Mouse (Mus musculus) cortical plate, adult 2 months (tissue): ENCODE data around the gene Bspry. TPM values are rescaled to one million over a fixed set of nuclear protein-coding genes. Genes with fewer than 3 reads are reported as not detected.

ENCODE experiments used
- H3K27ac ChIP-seq: fragments of 200-500 bp; 2 replicates; pipeline ENCODE4 v1.5.1; 2012; ENCODE audit warnings: low read length, control low read depth, inconsistent platforms; ENCODE audit not compliant: insufficient read depth
- H3K4me1 ChIP-seq: fragments of 200-500 bp; 2 replicates; pipeline ENCODE4 v1.6.1; 2011; ENCODE audit warnings: low read length; ENCODE audit not compliant: control insufficient read depth, insufficient read depth
- H3K4me3 ChIP-seq: fragments of 200-500 bp; 2 replicates; pipeline ENCODE4 v1.5.1; 2011; ENCODE audit warnings: mild to moderate bottlenecking, low read length, control low read depth; ENCODE audit not compliant: insufficient read depth
- CTCF ChIP-seq: fragments of 200-500 bp; IDR thresholded peaks from 2 replicates; pipeline ENCODE4 v1.5.1; 2011; ENCODE audit warnings: mild to moderate bottlenecking, control low read depth, low read length; ENCODE audit not compliant: insufficient read depth; ENCODE audit errors: extremely low read depth
- POLR2A ChIP-seq: fragments of 200-500 bp; IDR thresholded peaks from 2 replicates; pipeline ENCODE4 v1.6.1; 2011; ENCODE audit warnings: mild to moderate bottlenecking, low read length, control low read depth; ENCODE audit not compliant: insufficient read depth; ENCODE audit errors: extremely low read depth
- polyA plus RNA-seq: library from polyadenylated mRNA; depleted of rRNA; stranded (reverse); fragments of >200 nt; gene quantifications from 2 replicates; pipeline ENCODE4 v1.2.3, GENCODE M21; 2012

The Bspry gene
- polyA plus RNA-seq, 1 experiment, result 0.58 TPM

GRCm38 (mm10) chr4:62495946-62496345 lies 16.1 kb downstream of the Bspry start:
- Histone ChIP-seq H3K4me1 (peaks cover 5% of the 10 kb centered on the region), H3K27ac (no peak overlapping the region), H3K4me3 (no peak overlapping the region)
- TF ChIP-seq CTCF, result no peak

- no peak for TF ChIP-seq POLR2A
- no peak for TF ChIP-seq CTCF
- no peak overlapping the region for H3K27ac ChIP-seq
- H3K4me3 ChIP-seq, result no peak overlapping the region
- peaks cover 5% of the 10 kb centered on the region for H3K4me1 ChIP-seq
Observed at GRCm38 (mm10) chr4:62496815-62497214, 17.0 kb downstream of the Bspry start.

GRCm38 (mm10) chr4:62500799-62501198 lies 20.9 kb downstream of the Bspry start:
- peaks cover 5% of the 10 kb centered on the region for H3K4me1 ChIP-seq
- H3K4me3 ChIP-seq, result no peak overlapping the region
- TF ChIP-seq POLR2A, result no peak
- no peak for TF ChIP-seq CTCF
- no peak overlapping the region for H3K27ac ChIP-seq

DNA sequence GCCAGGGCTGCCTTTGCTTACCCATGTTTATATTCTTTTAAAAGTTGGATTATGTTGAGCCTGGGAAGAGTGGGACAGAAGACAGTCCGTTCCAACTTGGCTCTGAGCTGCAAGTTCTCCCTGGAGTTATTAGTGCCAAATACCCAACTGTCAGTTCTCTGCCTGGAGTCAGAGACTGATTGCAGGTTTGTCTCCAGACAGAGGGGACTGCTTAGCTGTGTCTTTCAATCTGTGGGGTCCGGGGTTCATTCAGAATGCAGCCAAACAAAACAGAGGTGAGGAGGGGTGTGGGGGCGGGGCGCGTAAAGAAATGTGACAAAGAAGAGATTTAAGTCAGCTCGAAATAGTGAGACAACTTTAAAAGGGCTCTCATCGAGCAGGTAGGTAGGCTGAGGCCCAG lies 21.7 kb downstream of the Bspry start:
- Histone ChIP-seq H3K4me1 (peaks cover 2% of the 10 kb centered on the region), H3K4me3 (peak overlapping the region; percentile 66), H3K27ac (no peak overlapping the region)
- TF ChIP-seq POLR2A (no peak), CTCF (no peak)

GRCm38 (mm10) chr4:62501964-62502732 lies 22.3 kb downstream of the Bspry start:
- peak overlapping the region; percentile 18; the same call in 1 of the 2 replicates for H3K27ac ChIP-seq
- no peaks in the 10 kb centered on the region; the same call in 1 of the 2 replicates for H3K4me1 ChIP-seq
- TF ChIP-seq CTCF (no peak), POLR2A (peak; percentile 82; the same call in 1 of the 2 replicates)

DNA sequence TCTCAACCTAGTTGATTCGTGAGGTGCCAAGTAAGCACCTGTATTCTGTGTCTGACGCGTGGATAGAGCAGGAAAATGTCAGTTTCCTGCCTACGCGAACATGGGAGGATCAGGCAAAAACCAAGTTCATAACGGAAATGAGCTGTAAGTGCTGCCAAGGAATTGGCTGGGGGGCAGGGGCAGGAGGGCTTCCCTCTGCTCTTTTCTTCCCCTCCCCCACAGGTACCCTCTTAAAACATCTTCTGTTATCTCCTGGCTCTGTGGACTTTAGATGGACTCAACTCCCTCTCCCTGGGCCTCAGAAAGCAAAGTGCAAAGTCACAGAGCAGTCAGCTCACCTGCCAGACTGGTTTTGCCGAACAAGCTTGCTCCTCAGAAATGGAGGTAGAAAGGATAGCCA lies 23.1 kb downstream of the Bspry start:
- no peak overlapping the region for H3K4me3 ChIP-seq
- no peak overlapping the region for H3K27ac ChIP-seq
- no peaks in the 10 kb centered on the region; the same call in 1 of the 2 replicates for H3K4me1 ChIP-seq
- no peak for TF ChIP-seq CTCF
- no peak for TF ChIP-seq POLR2A

More at GRCm38 (mm10) chr4:62501964-62502732, 22.3 kb downstream of the Bspry start:
- H3K4me3 ChIP-seq, result peak overlapping the region; percentile 66

GRCm38 (mm10) chr4:62503374-62503970 lies 23.6 kb downstream of the Bspry start, which contains the start of gene Hdhd3:
Gene Hdhd3 (minus strand): TSS chr4:62503467.
- peak within 1 kb of the TSS; percentile 15; the same call in 1 of the 2 replicates for H3K27ac ChIP-seq
- no peaks in the 10 kb centered on the region; the same call in 1 of the 2 replicates for H3K4me1 ChIP-seq
- TF ChIP-seq CTCF (no peak), POLR2A (no peak)
- H3K4me3 ChIP-seq, result peak within 1 kb of the TSS; percentile 66

GRCm38 (mm10) chr4:62505991-62506390 lies 26.1 kb downstream of the Bspry start:
- Histone ChIP-seq H3K4me1 (no peaks in the 10 kb centered on the region; the same call in 1 of the 2 replicates), H3K4me3 (no peak overlapping the region), H3K27ac (no peak overlapping the region)
- TF ChIP-seq POLR2A (no peak), CTCF (no peak)

DNA sequence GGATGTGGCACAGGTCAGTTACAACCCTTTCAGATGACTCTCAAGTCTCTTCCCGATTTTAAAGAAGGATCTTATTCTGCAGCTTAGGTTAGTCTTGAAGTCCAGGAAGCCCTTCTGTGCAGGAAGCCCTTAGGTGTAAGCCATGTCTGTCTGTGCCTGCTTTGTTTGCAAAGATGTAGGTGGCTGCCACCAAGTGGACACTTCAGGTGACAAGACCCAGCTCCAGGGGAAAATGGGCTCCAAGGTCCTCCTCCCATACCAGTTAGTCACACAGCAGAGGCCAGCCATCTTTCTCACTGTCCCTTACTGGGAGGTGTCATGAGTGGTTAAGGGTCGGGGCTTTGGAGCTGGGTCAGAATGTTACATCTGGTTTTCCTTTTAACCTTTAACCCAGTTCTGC lies 26.9 kb downstream of the Bspry start:
- Histone ChIP-seq H3K4me1 (no peaks in the 10 kb centered on the region), H3K27ac (no peak overlapping the region)
- no peak for TF ChIP-seq POLR2A
- TF ChIP-seq CTCF, result peak; percentile 35

DNA sequence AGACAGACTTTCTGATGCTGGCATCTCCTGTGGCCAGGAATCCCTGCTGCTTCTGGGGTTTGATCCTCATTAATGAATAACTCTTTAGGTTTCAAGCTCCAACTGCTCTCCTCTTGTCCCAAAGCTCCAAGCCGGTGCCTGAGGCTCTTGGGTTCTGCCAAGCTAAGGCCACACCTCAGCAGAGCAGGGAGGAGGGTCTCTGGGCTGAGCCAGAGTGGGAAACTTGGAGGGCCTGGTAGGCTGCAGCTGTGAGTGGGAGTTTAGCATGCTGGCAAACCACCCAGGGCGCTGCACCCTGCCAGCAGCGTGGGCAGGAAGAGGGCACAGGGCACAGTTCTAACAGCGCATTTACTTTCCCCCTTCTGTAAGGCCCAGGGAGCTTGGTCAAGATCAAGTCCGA lies 29.0 kb downstream of the Bspry start:
- Histone ChIP-seq H3K4me1 (no peaks in the 10 kb centered on the region), H3K4me3 (no peak overlapping the region), H3K27ac (no peak overlapping the region)
- TF ChIP-seq POLR2A, result no peak
- no peak for TF ChIP-seq CTCF

More for the DNA sequence above, 26.9 kb downstream of the Bspry start:
- H3K4me3 ChIP-seq, result no peak overlapping the region
